Mouse (Mus musculus) midbrain, embryonic 12.5 days (tissue): ENCODE data around the gene Sh3gl3. TPM values are rescaled to one million over a fixed set of nuclear protein-coding genes. Genes with fewer than 3 reads are reported as not detected.

Source experiments
- ATAC-seq: fragments of 200-750 bp; cut with Nextera tagmentation; 2 replicates; pipeline ENCODE4 v1.8.0; 2017; ENCODE audit warnings: low read depth, moderate TSS enrichment, moderate library complexity; ENCODE audit not compliant: low FRiP score
- H3K27ac ChIP-seq: fragments of 300-500 bp; sonication (generic); replicated peaks from 2 replicates; pipeline ENCODE4 v1.5.1; 2016; ENCODE audit warnings: mild to moderate bottlenecking
- H3K27me3 ChIP-seq: fragments of 300-500 bp; sonication (generic); 2 replicates; pipeline ENCODE4 v1.6.1; 2016; ENCODE audit warnings: mild to moderate bottlenecking
- H3K36me3 ChIP-seq: fragments of 300-500 bp; sonication (generic); 2 replicates; pipeline ENCODE4 v1.6.1; 2016
- H3K4me1 ChIP-seq: fragments of 300-500 bp; sonication (generic); 2 replicates; pipeline ENCODE4 v1.6.1; 2016
- H3K4me2 ChIP-seq: fragments of 300-500 bp; sonication (generic); replicated peaks from 2 replicates; pipeline ENCODE4 v1.6.1; 2016; ENCODE audit warnings: mild to moderate bottlenecking, moderate library complexity
- H3K4me3 ChIP-seq: fragments of 300-500 bp; sonication (generic); 2 replicates; pipeline ENCODE4 v1.5.1; 2016; ENCODE audit warnings: mild to moderate bottlenecking
- H3K9ac ChIP-seq: fragments of 300-500 bp; sonication (generic); replicated peaks from 2 replicates; pipeline ENCODE4 v1.6.1; 2016; ENCODE audit warnings: mild to moderate bottlenecking, moderate library complexity
- H3K9me3 ChIP-seq: fragments of 300-500 bp; sonication (generic); 2 replicates; pipeline ENCODE4 v1.6.1; 2016; ENCODE audit warnings: mild to moderate bottlenecking
- WGBS: fragments of 180-500 bp; shearing (Covaris S2); methylation state at CpG from one replicate; pipeline ENCODE4 v1.1.7; 2016; 5-methylcytosine and 5-hydroxymethylcytosine counted together
- polyA plus RNA-seq: library from polyadenylated mRNA; unstranded; fragments of >200 nt; fragmentation: Nextera tagmentation; extraction: Ambion mirVana; gene quantifications from 2 replicates; pipeline ENCODE4 v1.2.1, GENCODE M21; 2016

Gene Sh3gl3
- polyA plus RNA-seq, 1 experiment from 2014 or later = 26.5 TPM

DNA sequence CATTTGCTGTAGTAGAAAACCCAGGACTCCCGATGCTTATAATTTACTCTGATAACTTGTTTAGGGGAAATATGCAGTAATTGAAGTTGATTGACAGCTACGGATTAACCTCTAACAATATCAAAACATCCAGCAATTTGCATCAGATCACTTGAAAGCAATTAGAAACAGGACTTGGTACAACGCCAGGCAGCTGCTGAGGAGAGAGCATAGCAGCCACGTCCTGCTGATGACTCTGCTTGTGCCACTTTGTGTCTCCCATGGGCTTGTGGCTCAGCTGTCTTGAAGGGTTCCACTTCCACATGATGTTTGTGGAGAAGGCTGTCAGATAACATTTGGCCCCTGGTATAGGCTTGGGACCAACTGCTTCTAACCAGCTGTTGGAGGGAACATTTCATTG, 134.8 kb downstream of the Sh3gl3 start:
- Histone ChIP-seq H3K27ac (no peak overlapping the region), H3K9ac (no peak overlapping the region), H3K27me3 (no peaks in the 10 kb centered on the region), H3K4me1 (no peaks in the 10 kb centered on the region), H3K4me3 (no peak overlapping the region), H3K9me3 (no peaks in the 10 kb centered on the region), H3K4me2 (no peak overlapping the region), H3K36me3 (no peaks in the 10 kb centered on the region)
- WGBS = 68% methylated on average over 4 of the region's 4 CpGs
- no peak for ATAC-seq

- H3K36me3 ChIP-seq = no peaks in the 10 kb centered on the region
- no peak for ATAC-seq
- no peak overlapping the region for H3K27ac ChIP-seq
- H3K27me3 ChIP-seq = no peaks in the 10 kb centered on the region
- no peak overlapping the region for H3K9ac ChIP-seq
- H3K4me1 ChIP-seq = no peaks in the 10 kb centered on the region
- 88% methylated on average over 12 of the region's 12 CpGs for WGBS
- H3K4me3 ChIP-seq = no peak overlapping the region
- H3K4me2 ChIP-seq = no peak overlapping the region
- no peaks in the 10 kb centered on the region for H3K9me3 ChIP-seq
Measured at GRCm38 (mm10) chr7:82318515-82318914, 144.9 kb downstream of the Sh3gl3 start.

DNA sequence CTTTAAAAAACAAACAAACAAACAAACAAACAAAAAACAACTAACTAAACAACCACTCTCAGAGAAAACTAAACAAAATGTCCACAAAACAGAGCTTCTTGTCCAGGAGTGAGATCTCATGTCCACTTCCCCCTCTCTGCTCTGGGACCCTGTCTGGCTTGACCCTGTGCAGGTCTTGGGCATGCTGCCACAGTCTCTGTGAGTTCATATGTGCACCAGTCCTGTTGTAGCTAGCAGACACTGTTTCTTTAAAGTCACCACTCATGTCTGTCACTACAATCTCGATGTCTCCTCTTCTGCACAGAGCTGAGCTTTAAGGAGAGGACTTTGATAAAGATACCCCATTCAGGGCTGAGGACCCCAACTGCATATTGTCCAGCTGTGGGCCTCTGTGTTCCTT, 153.0 kb downstream of the Sh3gl3 start:
- no peak overlapping the region for H3K4me3 ChIP-seq
- WGBS = 81% methylated on average over 1 of the region's 1 CpGs
- no peak overlapping the region for H3K9ac ChIP-seq
- H3K4me2 ChIP-seq = no peak overlapping the region
- ATAC-seq = no peak
- H3K27me3 ChIP-seq = no peaks in the 10 kb centered on the region
- H3K36me3 ChIP-seq = no peaks in the 10 kb centered on the region
- no peaks in the 10 kb centered on the region for H3K4me1 ChIP-seq
- H3K9me3 ChIP-seq = no peaks in the 10 kb centered on the region
- no peak overlapping the region for H3K27ac ChIP-seq

DNA sequence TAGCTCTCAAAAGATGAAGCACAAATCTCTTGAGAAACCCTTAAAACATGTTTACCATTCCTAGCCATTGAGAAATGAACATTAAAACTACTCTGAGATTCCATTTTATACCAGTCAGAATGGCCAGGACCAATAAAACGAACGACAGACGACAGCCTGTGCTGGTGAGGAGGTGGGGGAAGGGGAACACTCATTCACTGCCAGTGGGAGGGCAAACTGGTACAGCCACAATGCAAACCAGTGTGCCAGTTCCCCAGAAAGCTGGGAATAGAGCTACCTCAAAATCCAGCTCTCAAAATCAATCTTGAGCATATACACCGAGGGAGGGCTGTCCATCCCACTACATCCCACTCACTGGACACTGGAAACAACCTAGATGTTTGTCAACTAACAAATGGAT, 153.6 kb downstream of the Sh3gl3 start:
- no peaks in the 10 kb centered on the region for H3K36me3 ChIP-seq
- H3K4me1 ChIP-seq = no peaks in the 10 kb centered on the region
- H3K9me3 ChIP-seq = no peaks in the 10 kb centered on the region
- no peak overlapping the region for H3K4me3 ChIP-seq
- H3K9ac ChIP-seq = no peak overlapping the region
- WGBS = 69% methylated on average over 4 of the region's 4 CpGs
- H3K27ac ChIP-seq = no peak overlapping the region
- H3K27me3 ChIP-seq = no peaks in the 10 kb centered on the region
- no peak overlapping the region for H3K4me2 ChIP-seq
- ATAC-seq = no peak

DNA sequence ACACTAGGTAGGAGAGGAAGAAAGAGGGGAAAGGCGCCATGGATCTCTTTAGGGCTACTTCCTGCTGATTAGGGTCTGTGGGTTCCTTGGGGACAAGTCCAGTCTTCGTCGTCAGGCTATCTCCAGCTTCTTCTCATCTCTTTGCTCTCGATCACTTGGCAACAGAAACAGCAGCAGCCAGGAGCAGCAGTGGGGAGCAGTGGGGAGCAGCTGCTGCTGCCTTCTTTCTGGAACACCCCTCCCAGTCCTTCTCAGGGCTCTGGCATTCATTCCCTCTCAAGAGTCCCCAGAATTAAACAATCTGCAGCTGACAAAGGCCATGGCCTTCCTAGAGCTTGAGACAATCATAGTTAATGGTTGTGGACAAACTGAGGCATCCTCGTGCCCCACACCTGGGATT, 154.2 kb downstream of the Sh3gl3 start:
- Histone ChIP-seq H3K4me3 (no peak overlapping the region), H3K4me1 (no peaks in the 10 kb centered on the region), H3K4me2 (no peak overlapping the region), H3K9me3 (no peaks in the 10 kb centered on the region), H3K27ac (no peak overlapping the region), H3K36me3 (no peaks in the 10 kb centered on the region), H3K9ac (no peak overlapping the region), H3K27me3 (no peaks in the 10 kb centered on the region)
- ATAC-seq = no peak
- 66% methylated on average over 5 of the region's 5 CpGs for WGBS

- Histone ChIP-seq H3K27me3 (peaks cover 16% of the 10 kb centered on the region), H3K9me3 (no peaks in the 10 kb centered on the region), H3K27ac (no peak overlapping the region), H3K4me3 (no peak overlapping the region), H3K4me1 (no peaks in the 10 kb centered on the region), H3K36me3 (no peaks in the 10 kb centered on the region), H3K9ac (no peak overlapping the region), H3K4me2 (no peak overlapping the region)
- ATAC-seq = no peak
- WGBS = 66% methylated on average over 4 of the region's 4 CpGs
Measured at GRCm38 (mm10) chr7:82329831-82330230, 156.2 kb downstream of the Sh3gl3 start.

DNA sequence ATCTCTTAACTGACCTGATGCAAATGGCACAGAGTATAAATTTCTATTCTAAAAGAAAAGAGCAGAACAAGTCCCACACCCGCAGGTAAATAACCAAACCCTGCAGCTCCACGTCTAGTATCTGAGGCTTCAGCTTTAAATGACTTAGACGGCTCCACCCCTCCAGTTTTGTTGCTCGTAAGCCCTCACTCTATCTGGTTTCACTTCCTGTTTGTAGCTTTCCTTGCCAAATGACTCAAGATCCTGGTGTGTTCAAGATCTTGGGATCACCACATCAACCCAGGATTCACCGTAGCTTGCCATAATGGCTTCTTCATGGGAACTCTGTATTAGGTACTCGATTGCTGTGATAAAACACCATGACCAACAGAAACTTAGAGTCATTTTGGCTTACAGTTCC, 157.2 kb downstream of the Sh3gl3 start:
- ATAC-seq = no peak
- 74% methylated on average over 6 of the region's 6 CpGs for WGBS

GRCm38 (mm10) chr7:82334000-82334399, 160.4 kb downstream of the Sh3gl3 start:
- ATAC-seq = no peak
- H3K4me2 ChIP-seq = no peak overlapping the region
- H3K9ac ChIP-seq = no peak overlapping the region
- H3K4me1 ChIP-seq = peaks cover 11% of the 10 kb centered on the region
- H3K27me3 ChIP-seq = peaks cover 48% of the 10 kb centered on the region
- no peak overlapping the region for H3K4me3 ChIP-seq
- WGBS = 70% methylated on average over 1 of the region's 1 CpGs
- no peaks in the 10 kb centered on the region for H3K36me3 ChIP-seq
- H3K9me3 ChIP-seq = no peaks in the 10 kb centered on the region
- no peak overlapping the region for H3K27ac ChIP-seq

More for the DNA sequence above, 157.2 kb downstream of the Sh3gl3 start:
- no peak overlapping the region for H3K27ac ChIP-seq
- H3K4me2 ChIP-seq = no peak overlapping the region
- peaks cover 26% of the 10 kb centered on the region for H3K27me3 ChIP-seq
- H3K4me3 ChIP-seq = no peak overlapping the region
- H3K9ac ChIP-seq = no peak overlapping the region
- peaks cover 9% of the 10 kb centered on the region for H3K4me1 ChIP-seq
- no peaks in the 10 kb centered on the region for H3K36me3 ChIP-seq
- H3K9me3 ChIP-seq = no peaks in the 10 kb centered on the region

- Histone ChIP-seq H3K9me3 (no peaks in the 10 kb centered on the region), H3K27ac (no peak within 1 kb of the TSS), H3K27me3 (peaks cover 48% of the 10 kb centered on the region), H3K9ac (no peak within 1 kb of the TSS), H3K4me1 (peaks cover 11% of the 10 kb centered on the region), H3K4me3 (peak within 1 kb of the TSS; percentile 46), H3K4me2 (peak within 1 kb of the TSS; percentile 71), H3K36me3 (no peaks in the 10 kb centered on the region)
- WGBS = under 1% methylated on average over 72 of the region's 95 CpGs
- peak; percentile 66; the same call in 1 of the 2 replicates for ATAC-seq
Measured at GRCm38 (mm10) chr7:82335211-82336121, 161.8 kb downstream of the Sh3gl3 start, which contains the start of gene Adamtsl3. TSS of gene Adamtsl3 (plus strand) at chr7:82335694.

DNA sequence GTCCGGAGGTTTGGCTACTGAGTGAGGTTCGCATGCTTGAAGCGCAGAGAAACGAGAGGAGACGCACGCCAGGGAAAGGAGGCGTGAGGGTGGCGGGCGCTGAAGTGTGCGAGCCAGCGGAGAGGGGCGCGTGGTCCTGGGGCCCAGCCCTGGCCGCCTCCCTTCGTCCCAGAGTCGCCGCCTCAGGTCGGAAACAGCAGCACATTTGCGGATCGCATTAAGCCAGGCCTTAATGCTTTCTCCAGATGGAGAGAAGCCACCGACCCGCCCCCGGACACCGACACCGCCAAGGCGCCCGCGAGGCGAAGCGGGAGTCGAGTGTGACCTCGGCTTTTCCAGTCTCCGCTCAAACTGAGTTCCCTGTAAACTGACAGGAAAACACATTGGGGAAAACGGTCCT, 162.5 kb downstream of the Sh3gl3 start:
- Histone ChIP-seq H3K4me1 (peaks cover 11% of the 10 kb centered on the region), H3K4me3 (peak overlapping the region; percentile 46), H3K9ac (no peak overlapping the region), H3K4me2 (peak overlapping the region; percentile 71), H3K27ac (no peak overlapping the region), H3K9me3 (no peaks in the 10 kb centered on the region), H3K36me3 (no peaks in the 10 kb centered on the region), H3K27me3 (peaks cover 50% of the 10 kb centered on the region)
- ATAC-seq = no peak
- under 1% methylated on average over 34 of the region's 34 CpGs for WGBS

GRCm38 (mm10) chr7:82338121-82338520, 164.5 kb downstream of the Sh3gl3 start:
- Histone ChIP-seq H3K27ac (no peak overlapping the region), H3K9me3 (no peaks in the 10 kb centered on the region), H3K4me1 (peaks cover 11% of the 10 kb centered on the region), H3K36me3 (no peaks in the 10 kb centered on the region), H3K27me3 (peaks cover 54% of the 10 kb centered on the region), H3K4me3 (no peak overlapping the region), H3K4me2 (no peak overlapping the region), H3K9ac (no peak overlapping the region)
- WGBS = 84% methylated on average over 9 of the region's 9 CpGs
- ATAC-seq = no peak

- 78% methylated on average over 4 of the region's 4 CpGs for WGBS
- Histone ChIP-seq H3K4me3 (no peak overlapping the region), H3K27ac (no peak overlapping the region), H3K4me2 (no peak overlapping the region), H3K4me1 (peaks cover 11% of the 10 kb centered on the region), H3K27me3 (peaks cover 50% of the 10 kb centered on the region), H3K36me3 (no peaks in the 10 kb centered on the region), H3K9me3 (no peaks in the 10 kb centered on the region), H3K9ac (no peak overlapping the region)
- no peak for ATAC-seq
Measured at GRCm38 (mm10) chr7:82338532-82338931, 164.9 kb downstream of the Sh3gl3 start.
